Mouse (Mus musculus): ENCODE data around the gene Ifitm5.

DNA sequence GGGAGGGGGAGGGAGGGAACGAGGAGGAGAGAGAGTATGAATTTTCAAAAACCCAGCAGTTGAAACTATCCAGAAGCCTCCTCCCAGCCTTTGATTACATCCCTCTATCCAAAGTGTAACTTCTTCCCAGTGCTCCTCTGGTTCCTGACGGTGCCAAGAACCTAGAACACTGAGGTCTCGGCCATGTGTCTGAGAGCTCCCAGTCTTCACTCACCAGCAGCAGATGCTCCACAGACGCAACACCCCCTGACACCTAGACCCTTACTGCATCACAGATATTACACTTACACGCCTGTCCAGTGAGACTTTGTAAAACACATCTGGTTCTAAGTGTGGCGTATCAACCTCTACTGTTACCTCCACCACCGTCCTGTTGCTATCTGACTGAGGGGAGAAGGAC is 2.4 kb upstream of the Ifitm5 start:
- TF ChIP-seq CTCF (IDR thresholded peaks at IDR 0.05; ENCODE audit: borderline replicate concordance, insufficient read depth, low read depth, low read length) (no peak), POLR2A (IDR thresholded peaks at IDR 0.05; ENCODE audit: borderline replicate concordance, insufficient read depth, low read length) (no peak)
